Mouse (Mus musculus) stomach, postnatal 0 days (tissue): ENCODE measurements at regions not wholly inside any gene's neighbourhood (a gene's known extent, or its start where the extent isn't known, plus 50 kb on each side); places are given as distances from the start of the nearest gene placed in this dataset.

Experiments used
- CTCF ChIP-seq: IDR thresholded peaks from 2 replicates; pipeline ENCODE4 v1.5.1; 2016; ENCODE audit warnings: antibody characterized with exemption, low read depth, mild to moderate bottlenecking, moderate library complexity
- EP300 ChIP-seq: optimal IDR thresholded peaks from 2 replicates; pipeline ENCODE3; 2016; ENCODE audit warnings: antibody characterized with exemption

- TF ChIP-seq CTCF (no peak), EP300 (no peak)
Observed at GRCm38 (mm10) chr10:54201727-54202126, 125.3 kb upstream of the Man1a start.
